Mouse (Mus musculus) spleen, adult 18-20 months (tissue): ENCODE measurements around the gene Phldb3.

Experiments
- DNase-seq, 2 experiments: peaks; one replicate each; pipeline ENCODE4 v3.0.0; 2022; ENCODE audit warnings: mixed read lengths in 2 of 2

Phldb3 gene

GRCm38 (mm10) chr7:24610144-24610878, at the start of gene Phldb3:
Phldb3 (plus strand) TSS chr7:24610763.
- DNase-seq = peak; percentile 64 to 68

- no peak for DNase-seq
Measured at GRCm38 (mm10) chr7:24561450-24561849, 49.1 kb upstream of the Phldb3 start.

- DNase-seq = no peak
Measured at GRCm38 (mm10) chr7:24563191-24563836, 47.2 kb upstream of the Phldb3 start.

- DNase-seq = no peak
Measured at GRCm38 (mm10) chr7:24563837-24564206, 46.7 kb upstream of the Phldb3 start.

GRCm38 (mm10) chr7:24564607-24565265, 45.8 kb upstream of the Phldb3 start:
- peak; percentile 77 to 89 for DNase-seq

GRCm38 (mm10) chr7:24565627-24566026, 44.9 kb upstream of the Phldb3 start:
- no peak for DNase-seq

GRCm38 (mm10) chr7:24566206-24566605, 44.4 kb upstream of the Phldb3 start:
- DNase-seq = no peak

- DNase-seq = no peak
Measured at GRCm38 (mm10) chr7:24568512-24568911, 42.1 kb upstream of the Phldb3 start.

- DNase-seq = no peak
Measured at GRCm38 (mm10) chr7:24571071-24571470, 39.5 kb upstream of the Phldb3 start.

- no peak for DNase-seq
Measured at GRCm38 (mm10) chr7:24572455-24572854, 38.1 kb upstream of the Phldb3 start.

GRCm38 (mm10) chr7:24574224-24574796, 36.3 kb upstream of the Phldb3 start:
- no peak for DNase-seq

GRCm38 (mm10) chr7:24577811-24578210, 32.8 kb upstream of the Phldb3 start:
- no peak for DNase-seq

- DNase-seq = no peak
Measured at GRCm38 (mm10) chr7:24584876-24585275, 25.7 kb upstream of the Phldb3 start.

- no peak for DNase-seq
Measured at GRCm38 (mm10) chr7:24585995-24586394, 24.6 kb upstream of the Phldb3 start.

GRCm38 (mm10) chr7:24586828-24587227, 23.7 kb upstream of the Phldb3 start:
- DNase-seq = no peak

GRCm38 (mm10) chr7:24587330-24588105, 23.0 kb upstream of the Phldb3 start, which contains the start of the genes Ethe1 and Zfp575:
Ethe1 (plus strand) TSS chr7:24587543.
Zfp575 (minus strand) TSS chr7:24587641.
- DNase-seq = no peak

GRCm38 (mm10) chr7:24588336-24588735, 22.2 kb upstream of the Phldb3 start:
- DNase-seq = no peak

- DNase-seq = no peak
Measured at GRCm38 (mm10) chr7:24591735-24592134, 18.8 kb upstream of the Phldb3 start.

- no peak for DNase-seq
Measured at GRCm38 (mm10) chr7:24592163-24592562, 18.4 kb upstream of the Phldb3 start.

GRCm38 (mm10) chr7:24592781-24593180, 17.8 kb upstream of the Phldb3 start:
- DNase-seq = no peak

GRCm38 (mm10) chr7:24593621-24594308, 16.8 kb upstream of the Phldb3 start:
- peak; percentile 71 to 78 for DNase-seq

GRCm38 (mm10) chr7:24594309-24594803, 16.2 kb upstream of the Phldb3 start:
- no peak for DNase-seq
